Mouse (Mus musculus) hindbrain, postnatal 0 days (tissue): ENCODE data around the gene Fkbp5. TPM values are rescaled to one million over a fixed set of nuclear protein-coding genes. Genes with fewer than 3 reads are reported as not detected.

Experiments
- ATAC-seq: fragments of 200-750 bp; cut with Nextera tagmentation; 2 replicates; pipeline ENCODE4 v1.8.0; 2017; ENCODE audit warnings: mild to moderate bottlenecking, moderate TSS enrichment, moderate library complexity
- DNase-seq: peaks from one replicate; pipeline ENCODE4 v3.0.0-alpha.2; 2015; ENCODE audit warnings: low spot score
- H3K27ac ChIP-seq: fragments of 300-500 bp; sonication (generic); 2 replicates; pipeline ENCODE4 v1.5.1; 2014; ENCODE audit warnings: mild to moderate bottlenecking
- H3K27me3 ChIP-seq: fragments of 300-500 bp; sonication (generic); 2 replicates; pipeline ENCODE4 v1.6.1; 2014; ENCODE audit warnings: low read length, mixed read lengths; ENCODE audit not compliant: insufficient read depth
- H3K36me3 ChIP-seq: fragments of 300-500 bp; sonication (generic); 2 replicates; pipeline ENCODE4 v1.6.1; 2014; ENCODE audit warnings: low read length, mixed read lengths; ENCODE audit not compliant: insufficient read depth
- H3K4me1 ChIP-seq: fragments of 300-500 bp; sonication (generic); 2 replicates; pipeline ENCODE4 v1.6.1; 2014; ENCODE audit warnings: antibody characterized with exemption, low read length, mixed read lengths; ENCODE audit not compliant: insufficient read depth
- H3K4me2 ChIP-seq: fragments of 300-500 bp; sonication (generic); 2 replicates; pipeline ENCODE4 v1.6.1; 2014; ENCODE audit warnings: low read depth, mild to moderate bottlenecking, low read length, moderate library complexity, mixed read lengths
- H3K4me3 ChIP-seq: fragments of 300-500 bp; sonication (generic); 2 replicates; pipeline ENCODE4 v1.5.1; 2014; ENCODE audit warnings: low read length
- H3K9ac ChIP-seq: fragments of 300-500 bp; sonication (generic); replicated peaks from 2 replicates; pipeline ENCODE4 v1.6.1; 2014; ENCODE audit warnings: mild to moderate bottlenecking, low read length, moderate library complexity, mixed read lengths
- H3K9me3 ChIP-seq: fragments of 300-500 bp; sonication (generic); 2 replicates; pipeline ENCODE4 v1.6.1; 2016; ENCODE audit warnings: low read length, mixed read lengths
- CTCF ChIP-seq: IDR thresholded peaks from 2 replicates; pipeline ENCODE4 v1.5.1; 2016; ENCODE audit warnings: antibody characterized with exemption, control low read depth, low read depth
- WGBS: fragments of 180-500 bp; shearing (Covaris S2); extraction: QIAGEN DNeasy Blood & Tissue Kit; methylation state at CpG from one replicate; pipeline ENCODE4 v1.1.7; 2014; 5-methylcytosine and 5-hydroxymethylcytosine counted together
- polyA plus RNA-seq: library from polyadenylated mRNA; unstranded; fragments of >200 nt; fragmentation: Nextera tagmentation; extraction: Ambion mirVana; gene quantifications from 2 replicates; pipeline ENCODE4 v1.2.1, GENCODE M21; 2015
- total RNA-seq: library from RNA; depleted of rRNA; stranded (reverse); fragments of >200 nt; gene quantifications from 2 replicates; pipeline ENCODE4 v1.2.3, GENCODE M21; 2014

The Fkbp5 gene
- total and polyA plus RNA-seq, 2 experiments from 2014 or later, result 20.0 to 27.5 TPM

GRCm38 (mm10) chr17:28465968-28466367, 51.4 kb downstream of the Fkbp5 start:
- Histone ChIP-seq H3K36me3 (no peaks in the 10 kb centered on the region), H3K9ac (no peak overlapping the region), H3K4me2 (no peak overlapping the region), H3K27me3 (no peaks in the 10 kb centered on the region), H3K4me1 (no peaks in the 10 kb centered on the region; the same call in 1 of the 2 replicates), H3K27ac (no peak overlapping the region), H3K9me3 (no peaks in the 10 kb centered on the region), H3K4me3 (no peak overlapping the region)
- TF ChIP-seq CTCF, result no peak
- DNase-seq (no peak), ATAC-seq (no peak)
- WGBS, result 85% methylated on average over 4 of the region's 4 CpGs

GRCm38 (mm10) chr17:28463701-28464443, 53.5 kb downstream of the Fkbp5 start:
- Histone ChIP-seq H3K4me3 (no peak overlapping the region), H3K27ac (no peak overlapping the region), H3K9ac (no peak overlapping the region), H3K36me3 (no peaks in the 10 kb centered on the region), H3K27me3 (no peaks in the 10 kb centered on the region), H3K4me1 (no peaks in the 10 kb centered on the region), H3K4me2 (no peak overlapping the region), H3K9me3 (no peaks in the 10 kb centered on the region)
- WGBS, result 66% methylated on average over 7 of the region's 7 CpGs
- no peak for ATAC-seq
- TF ChIP-seq CTCF, result no peak
- DNase-seq, result no peak

- 94% methylated on average over 1 of the region's 1 CpGs for WGBS
These were observed 56.9 kb downstream of the Fkbp5 start for GRCm38 (mm10) chr17:28460388-28460787.

GRCm38 (mm10) chr17:28455098-28455497, 62.2 kb downstream of the Fkbp5 start:
- Histone ChIP-seq H3K4me3 (no peak overlapping the region), H3K9ac (no peak overlapping the region), H3K4me1 (no peaks in the 10 kb centered on the region), H3K27me3 (no peaks in the 10 kb centered on the region), H3K9me3 (no peaks in the 10 kb centered on the region), H3K4me2 (no peak overlapping the region), H3K27ac (no peak overlapping the region), H3K36me3 (no peaks in the 10 kb centered on the region)
- 64% methylated on average over 4 of the region's 4 CpGs for WGBS
- no peak for ATAC-seq
- peak; percentile 36 for DNase-seq
- TF ChIP-seq CTCF, result peak; percentile 50

More at GRCm38 (mm10) chr17:28460388-28460787, 56.9 kb downstream of the Fkbp5 start:
- H3K4me2 ChIP-seq, result no peak overlapping the region
- H3K9ac ChIP-seq, result no peak overlapping the region
- no peak for TF ChIP-seq CTCF
- no peaks in the 10 kb centered on the region for H3K9me3 ChIP-seq
- no peak for DNase-seq
- no peaks in the 10 kb centered on the region for H3K4me1 ChIP-seq
- no peak for ATAC-seq
- no peak overlapping the region for H3K27ac ChIP-seq
- H3K27me3 ChIP-seq, result no peaks in the 10 kb centered on the region
- H3K36me3 ChIP-seq, result no peaks in the 10 kb centered on the region
- H3K4me3 ChIP-seq, result no peak overlapping the region

- DNase-seq, result no peak
- Histone ChIP-seq H3K9me3 (no peaks in the 10 kb centered on the region), H3K4me3 (no peak overlapping the region), H3K27ac (peak overlapping the region; percentile 66; the same call in 1 of the 2 replicates), H3K27me3 (no peaks in the 10 kb centered on the region), H3K9ac (no peak overlapping the region), H3K4me2 (no peak overlapping the region), H3K4me1 (no peaks in the 10 kb centered on the region), H3K36me3 (no peaks in the 10 kb centered on the region)
- WGBS, result 65% methylated on average over 6 of the region's 6 CpGs
- no peak for TF ChIP-seq CTCF
- ATAC-seq, result peak; percentile 43; the same call in 1 of the 2 replicates
These were observed 64.4 kb downstream of the Fkbp5 start for GRCm38 (mm10) chr17:28452889-28453288.

- H3K4me3 ChIP-seq, result no peak overlapping the region
- no peak overlapping the region for H3K4me2 ChIP-seq
- no peak overlapping the region for H3K27ac ChIP-seq
- H3K27me3 ChIP-seq, result no peaks in the 10 kb centered on the region
- DNase-seq (no peak), ATAC-seq (no peak)
- H3K36me3 ChIP-seq, result no peaks in the 10 kb centered on the region
- no peak overlapping the region for H3K9ac ChIP-seq
- no peaks in the 10 kb centered on the region for H3K9me3 ChIP-seq
- 88% methylated on average over 3 of the region's 3 CpGs for WGBS
- TF ChIP-seq CTCF, result no peak
- no peaks in the 10 kb centered on the region for H3K4me1 ChIP-seq
These were observed 65.4 kb downstream of the Fkbp5 start for GRCm38 (mm10) chr17:28451914-28452313.

GRCm38 (mm10) chr17:28451487-28451886, 65.8 kb downstream of the Fkbp5 start:
- Histone ChIP-seq H3K27me3 (no peaks in the 10 kb centered on the region), H3K36me3 (no peaks in the 10 kb centered on the region), H3K4me3 (no peak overlapping the region), H3K9me3 (no peaks in the 10 kb centered on the region), H3K27ac (no peak overlapping the region), H3K4me2 (no peak overlapping the region), H3K4me1 (no peaks in the 10 kb centered on the region), H3K9ac (no peak overlapping the region)
- TF ChIP-seq CTCF, result no peak
- DNase-seq (no peak), ATAC-seq (no peak)
- WGBS, result 91% methylated on average over 5 of the region's 5 CpGs
